Mouse (Mus musculus) liver, adult 2 months (tissue): ENCODE data around the gene Pdgfb.

ENCODE experiments used
- CTCF ChIP-seq: fragments of 200-500 bp; IDR thresholded peaks from 2 replicates; pipeline ENCODE4 v1.5.1; 2011; ENCODE audit warnings: low read depth, low read length, control low read depth
- POLR2A ChIP-seq: fragments of 200-500 bp; IDR thresholded peaks from 2 replicates; pipeline ENCODE4 v1.6.1; 2011; ENCODE audit warnings: low read length, control low read depth; ENCODE audit not compliant: insufficient read depth; ENCODE audit errors: extremely low read depth

GRCm38 (mm10) chr15:79947681-79948080 is 67.1 kb downstream of the Pdgfb start:
- TF ChIP-seq CTCF (no peak), POLR2A (no peak)
